ENCODE assay signal across 26 mouse cellular contexts in genomic region chr6:8288755-8289580, GRCm38 (mm10). TPM values are rescaled to one million over a fixed set of nuclear protein-coding genes. Genes with fewer than 3 reads are reported as not detected.
DNase-seq lines count a peak whose midpoint lies in the region; ATAC-seq and TF ChIP-seq lines count a peak whose summit lies in the region.
"Had no signal": no experiment of that assay in that cellular context is flagged by ENCODE, and none has a peak within 500 bp of the region (broad histone marks: within the 10 kb centered on the region; RNA-seq: fewer than 3 reads in every experiment).

No protein-coding gene starts in this region.

- peak; percentile 12 for DNase-seq in forebrain, postnatal 0 days
- no peak for DNase-seq in forebrain, embryonic 14.5 days (ENCODE audit: low spot score)
- DNase-seq in spleen, postnatal 36 days (ENCODE audit: low spot score in 2 of 2): peak; percentile 37 to 57
- DNase-seq in spleen, postnatal 10 days (ENCODE audit: low spot score in 2 of 2): no peak
- DNase-seq in adrenal gland, postnatal 10 days: no peak
- DNase-seq: adrenal gland, adult 2 months; cerebellum, adult 9-11 months; gastrocnemius, postnatal 10 days; heart, adult 11 months; kidney, adult 2 months; liver, postnatal 0 days; right cerebral cortex, postnatal 14 days; thymus, adult 2 months had no signal

- no peaks in the 10 kb centered on the region for H3K9me3 ChIP-seq in forebrain, postnatal 0 days (ENCODE audit: low read length)
- no peaks in the 10 kb centered on the region for H3K9me3 ChIP-seq in forebrain, embryonic 14.5 days (replicated peaks; ENCODE audit: control insufficient read depth, low read length)
- no peaks in the 10 kb centered on the region for H3K9me3 ChIP-seq in hindbrain, embryonic 16.5 days (ENCODE audit: control insufficient read depth, low read length)
- H3K9me3 ChIP-seq: forebrain, embryonic 10.5 days; G1E; hindbrain, embryonic 10.5 days; midbrain, embryonic 12.5 days had no signal

- no peaks in the 10 kb centered on the region for H3K36me3 ChIP-seq in forebrain, postnatal 0 days (ENCODE audit: insufficient read depth)
- no peaks in the 10 kb centered on the region for H3K36me3 ChIP-seq in forebrain, embryonic 14.5 days (ENCODE audit: control insufficient read depth, insufficient read depth, low read length)
- H3K36me3 ChIP-seq in macrophage (ENCODE audit: inconsistent target): no peaks in the 10 kb centered on the region
- no peaks in the 10 kb centered on the region for H3K36me3 ChIP-seq in hindbrain, embryonic 16.5 days (ENCODE audit: control insufficient read depth, insufficient read depth, low read length)
- H3K36me3 ChIP-seq: forebrain, embryonic 10.5 days; hindbrain, embryonic 10.5 days; midbrain, embryonic 12.5 days had no signal

- no peak overlapping the region for H3K4me3 ChIP-seq in forebrain, postnatal 0 days (ENCODE audit: low read depth, low read length)
- H3K4me3 ChIP-seq in forebrain, embryonic 14.5 days (ENCODE audit: low read depth, low read length): no peak overlapping the region
- no peak overlapping the region for H3K4me3 ChIP-seq in macrophage (ENCODE audit: inconsistent target)
- H3K4me3 ChIP-seq in hindbrain, embryonic 16.5 days (ENCODE audit: low read length): no peak overlapping the region
- H3K4me3 ChIP-seq: forebrain, embryonic 10.5 days; hindbrain, embryonic 10.5 days; midbrain, embryonic 12.5 days had no signal

- H3K4me1 ChIP-seq in forebrain, postnatal 0 days (ENCODE audit: insufficient read depth): no peaks in the 10 kb centered on the region
- H3K4me1 ChIP-seq in forebrain, embryonic 14.5 days (ENCODE audit: control insufficient read depth, insufficient read depth, low read length): peaks cover 1% of the 10 kb centered on the region
- no peaks in the 10 kb centered on the region for H3K4me1 ChIP-seq in hindbrain, embryonic 16.5 days (ENCODE audit: control insufficient read depth, insufficient read depth, low read depth, low read length)
- H3K4me1 ChIP-seq: hindbrain, embryonic 10.5 days had no signal

- no peaks in the 10 kb centered on the region for H3K79me2 ChIP-seq in macrophage (ENCODE audit: inconsistent target)

- ATAC-seq in forebrain, postnatal 0 days: no peak
- no peak for ATAC-seq in forebrain, embryonic 14.5 days
- no peak for ATAC-seq in hindbrain, embryonic 16.5 days
- ATAC-seq in activated CD4-positive, CD25-positive, alpha-beta regulatory T cell, adult 4 months: no peak
- ATAC-seq: inflammation-experienced regulatory T-cells, adult 6 months; liver, postnatal 0 days; lung, postnatal 0 days; Patski had no signal

- H3K27me3 ChIP-seq in forebrain, postnatal 0 days (ENCODE audit: insufficient read depth, low read length): no peaks in the 10 kb centered on the region
- H3K27me3 ChIP-seq in forebrain, embryonic 14.5 days (replicated peaks; ENCODE audit: control insufficient read depth, insufficient read depth, low read length): no peaks in the 10 kb centered on the region
- H3K27me3 ChIP-seq in hindbrain, embryonic 16.5 days (replicated peaks; ENCODE audit: control insufficient read depth, insufficient read depth, low read length): no peaks in the 10 kb centered on the region
- H3K27me3 ChIP-seq: midbrain, embryonic 12.5 days; Patski had no signal

- H3K9ac ChIP-seq in forebrain, postnatal 0 days: no peak overlapping the region
- no peak overlapping the region for H3K9ac ChIP-seq in forebrain, embryonic 14.5 days (ENCODE audit: low read length)
- H3K9ac ChIP-seq in hindbrain, embryonic 16.5 days (ENCODE audit: low read depth, low read length): no peak overlapping the region
- H3K9ac ChIP-seq: liver, postnatal 0 days; midbrain, embryonic 12.5 days had no signal

- no peak overlapping the region for H3K27ac ChIP-seq in forebrain, postnatal 0 days (ENCODE audit: low read depth, low read length)
- H3K27ac ChIP-seq in forebrain, embryonic 14.5 days (ENCODE audit: low read depth, low read length): no peak overlapping the region
- H3K27ac ChIP-seq in macrophage: peak overlapping the region; percentile 8; the same call in 1 of the 2 replicates
- H3K27ac ChIP-seq in hindbrain, embryonic 16.5 days (ENCODE audit: low read depth, low read length): no peak overlapping the region
- H3K27ac ChIP-seq: forebrain, embryonic 10.5 days; hindbrain, embryonic 10.5 days; kidney, postnatal 0 days; midbrain, embryonic 12.5 days; stomach, postnatal 0 days had no signal

- 62% methylated on average over 4 of the region's 4 CpGs for WGBS in forebrain, postnatal 0 days
- 77% methylated on average over 4 of the region's 4 CpGs for WGBS in forebrain, embryonic 14.5 days
- 90% methylated on average over 3 of the region's 4 CpGs for WGBS in macrophage (ENCODE audit: missing documents)
- WGBS in hindbrain, embryonic 16.5 days: 73% methylated on average over 4 of the region's 4 CpGs

- no peak overlapping the region for H3K4me2 ChIP-seq in forebrain, postnatal 0 days (ENCODE audit: low read depth)
- no peak overlapping the region for H3K4me2 ChIP-seq in forebrain, embryonic 14.5 days (ENCODE audit: low read length)
- no peak overlapping the region for H3K4me2 ChIP-seq in hindbrain, embryonic 16.5 days (ENCODE audit: low read length)
- H3K4me2 ChIP-seq: heart, embryonic 11.5 days; midbrain, embryonic 12.5 days had no signal

- TF ChIP-seq CTCF in forebrain, postnatal 0 days (IDR thresholded peaks at IDR 0.05; ENCODE audit: low read depth): no peak

RNA-seq across cellular contexts. Expression of gene Gm45062, which starts 29.7 kb away (rescaled TPM):
- 1.4 and 1.8 TPM in 2 replicates for total RNA-seq in forebrain, postnatal 0 days (2014; rRNA removed)
- 4.4 and 5.4 TPM in 2 replicates for polyA plus RNA-seq in forebrain, postnatal 0 days (2015; fragmentation: Nextera tagmentation; extraction: Ambion mirVana)
- 14.1 and 14.3 TPM in 2 replicates for polyA plus RNA-seq in forebrain, embryonic 14.5 days (2014; fragmentation: Nextera tagmentation; extraction: Ambion mirVana)
- total RNA-seq in macrophage (2018; cell fraction: chromatin; rRNA removed): 1 to 10 TPM in 12 of 26 experiments, under 1 TPM in 7, not detected in 7; 0.46 to 3.5 (median 1.2) TPM
- total RNA-seq in macrophage (2018; cell fraction: cytosol; rRNA removed): 1 to 10 TPM in 22 of 26 experiments, under 1 TPM in 4; 0.62 to 4.4 (median 1.8) TPM
- 1 to 10 TPM in 9 of 26 experiments, under 1 TPM in 5, not detected in 12; 0.17 to 3.3 (median 1.7) TPM for total RNA-seq in macrophage (2018; cell fraction: nucleus; rRNA removed)
- polyA plus RNA-seq in macrophage (2018): 1.4 to 3.9 TPM (median 2.7 TPM) in 3 replicates
- 10.9 and 11.1 TPM in 2 replicates for polyA plus RNA-seq in hindbrain, embryonic 16.5 days (2015; fragmentation: Nextera tagmentation; extraction: Ambion mirVana)
- total RNA-seq in adrenal gland, postnatal 10 days (2021): 1 to 10 TPM; 1.4 to 2.1 TPM
- 10 to 100 TPM; 42.6 to 44.3 TPM for polyA plus RNA-seq in activated CD4-positive, CD25-positive, alpha-beta regulatory T cell, adult 4 months (2017; shearing (Covaris generic))
- total RNA-seq: gastrocnemius, postnatal 10 days had no signal
- polyA plus RNA-seq: G1E had no signal

RNA-seq across cellular contexts. Expression of gene Umad1, which starts 29.9 kb away (rescaled TPM):
- total RNA-seq in forebrain, postnatal 0 days (2014; rRNA removed): 16.3 and 24.4 TPM in 2 replicates
- 41.9 and 50.5 TPM in 2 replicates for polyA plus RNA-seq in forebrain, postnatal 0 days (2015; fragmentation: Nextera tagmentation; extraction: Ambion mirVana)
- polyA plus RNA-seq in forebrain, embryonic 14.5 days (2014; fragmentation: Nextera tagmentation; extraction: Ambion mirVana): 40.6 and 43.6 TPM in 2 replicates
- total RNA-seq in macrophage (2018; cell fraction: chromatin; rRNA removed): 10 to 100 TPM in 22 of 26 experiments, 1 to 10 TPM in 4; 4.2 to 31.7 (median 18.8) TPM
- 10 to 100 TPM; 10.4 to 16.9 (median 15.5) TPM for total RNA-seq in macrophage (2018; cell fraction: cytosol; rRNA removed)
- total RNA-seq in macrophage (2018; cell fraction: nucleus; rRNA removed): 10 to 100 TPM; 10.4 to 30.7 (median 19.4) TPM
- 11.1 to 16.2 TPM (median 15.1 TPM) in 3 replicates for polyA plus RNA-seq in macrophage (2018)
- 61.0 and 62.6 TPM in 2 replicates for polyA plus RNA-seq in hindbrain, embryonic 16.5 days (2015; fragmentation: Nextera tagmentation; extraction: Ambion mirVana)
- total RNA-seq in adrenal gland, postnatal 10 days (2021): 10 to 100 TPM; 10.1 to 11.5 TPM
- 10 to 100 TPM; 10.3 to 12.0 TPM for polyA plus RNA-seq in activated CD4-positive, CD25-positive, alpha-beta regulatory T cell, adult 4 months (2017; shearing (Covaris generic))

RNA-seq across cellular contexts. Expression of gene Rpa3, which starts 30.0 kb away (rescaled TPM):
- 34.7 and 38.1 TPM in 2 replicates for total RNA-seq in forebrain, postnatal 0 days (2014; rRNA removed)
- 36.0 and 44.4 TPM in 2 replicates for polyA plus RNA-seq in forebrain, postnatal 0 days (2015; fragmentation: Nextera tagmentation; extraction: Ambion mirVana)
- polyA plus RNA-seq in forebrain, embryonic 14.5 days (2014; fragmentation: Nextera tagmentation; extraction: Ambion mirVana): 118 and 131 TPM in 2 replicates
- total RNA-seq in macrophage (2018; cell fraction: chromatin; rRNA removed): 10 to 100 TPM in 3 of 26 experiments, 1 to 10 TPM in 12, not detected in 11; 2.1 to 12.7 (median 7.1) TPM
- 10 to 100 TPM in 21 of 26 experiments, 1 to 10 TPM in 5; 5.1 to 15.0 (median 11.7) TPM for total RNA-seq in macrophage (2018; cell fraction: cytosol; rRNA removed)
- total RNA-seq in macrophage (2018; cell fraction: nucleus; rRNA removed): 10 to 100 TPM in 6 of 26 experiments, 1 to 10 TPM in 20; 1.1 to 17.7 (median 4.8) TPM
- 7.6 to 23.2 TPM (median 12.6 TPM) in 3 replicates for polyA plus RNA-seq in macrophage (2018)
- polyA plus RNA-seq in hindbrain, embryonic 16.5 days (2015; fragmentation: Nextera tagmentation; extraction: Ambion mirVana): 47.5 and 50.4 TPM in 2 replicates
- 10 to 100 TPM; 40.0 to 47.4 TPM for total RNA-seq in adrenal gland, postnatal 10 days (2021)
- polyA plus RNA-seq in activated CD4-positive, CD25-positive, alpha-beta regulatory T cell, adult 4 months (2017; shearing (Covaris generic)): 10 to 100 TPM; 81.7 to 86.6 TPM

Comparison
In these comparisons a context has a peak if more than half of its experiments do, and no peak if none do; other contexts are left out.
1. DNase-seq: peak in forebrain, postnatal 0 days (single experiment) and spleen, postnatal 36 days (2 of 2); none in forebrain, embryonic 14.5 days (single experiment), spleen, postnatal 10 days (0 of 2) and adrenal gland, postnatal 10 days (single experiment).